Mouse (Mus musculus): ENCODE data around the gene Fam50b.

Gene Fam50b

GRCm38 (mm10) chr13:34738699-34738973 is 4.0 kb downstream of the Fam50b start:
- no peak for DNase-seq (ENCODE audit: low spot score in 2 of 2)

GRCm38 (mm10) chr13:34739071-34739470 is 4.4 kb downstream of the Fam50b start:
- DNase-seq (ENCODE audit: low spot score in 2 of 2) = no peak

- no peak for DNase-seq (ENCODE audit: low spot score in 2 of 2)
Observed at GRCm38 (mm10) chr13:34741254-34741653, 6.6 kb downstream of the Fam50b start.

- DNase-seq (ENCODE audit: low spot score in 2 of 2) = no peak
Observed at GRCm38 (mm10) chr13:34741813-34742568, 7.3 kb downstream of the Fam50b start.

GRCm38 (mm10) chr13:34746811-34747210 is 12.2 kb downstream of the Fam50b start:
- DNase-seq (ENCODE audit: low spot score in 2 of 2) = no peak

GRCm38 (mm10) chr13:34748530-34748929 is 13.9 kb downstream of the Fam50b start:
- DNase-seq (ENCODE audit: low spot score in 2 of 2) = no peak

GRCm38 (mm10) chr13:34759202-34759601 is 24.6 kb downstream of the Fam50b start:
- no peak for DNase-seq (ENCODE audit: low spot score in 2 of 2)

GRCm38 (mm10) chr13:34760518-34761287 is 26.1 kb downstream of the Fam50b start:
- no peak for DNase-seq (ENCODE audit: low spot score in 2 of 2)

- DNase-seq (ENCODE audit: low spot score in 2 of 2) = no peak
Observed at GRCm38 (mm10) chr13:34762136-34762535, 27.5 kb downstream of the Fam50b start.

- DNase-seq (ENCODE audit: low spot score in 2 of 2) = no peak
Observed at GRCm38 (mm10) chr13:34762865-34763264, 28.2 kb downstream of the Fam50b start.

- no peak for DNase-seq (ENCODE audit: low spot score in 2 of 2)
Observed at GRCm38 (mm10) chr13:34765269-34765668, 30.6 kb downstream of the Fam50b start.

- no peak for DNase-seq (ENCODE audit: low spot score in 2 of 2)
Observed at GRCm38 (mm10) chr13:34766572-34766971, 31.9 kb downstream of the Fam50b start.

- peak in 1 of 2 experiments; percentile 21 for DNase-seq (ENCODE audit: low spot score in 2 of 2)
Observed at GRCm38 (mm10) chr13:34767527-34768292, 33.1 kb downstream of the Fam50b start.

- no peak for DNase-seq (ENCODE audit: low spot score in 2 of 2)
Observed at GRCm38 (mm10) chr13:34776767-34777166, 42.1 kb downstream of the Fam50b start.

- no peak for DNase-seq (ENCODE audit: low spot score in 2 of 2)
Observed at GRCm38 (mm10) chr13:34780856-34781610, 46.4 kb downstream of the Fam50b start.

- DNase-seq (ENCODE audit: low spot score in 2 of 2) = no peak
Observed at GRCm38 (mm10) chr13:34781611-34782009, 47.0 kb downstream of the Fam50b start.

- no peak for DNase-seq (ENCODE audit: low spot score in 2 of 2)
Observed at GRCm38 (mm10) chr13:34784818-34785217, 50.2 kb downstream of the Fam50b start.

- no peak for DNase-seq (ENCODE audit: low spot score in 2 of 2)
Observed at GRCm38 (mm10) chr13:34786634-34787033, 52.0 kb downstream of the Fam50b start.

- DNase-seq (ENCODE audit: low spot score in 2 of 2) = no peak
Observed at GRCm38 (mm10) chr13:34787546-34787945, 52.9 kb downstream of the Fam50b start.

- DNase-seq (ENCODE audit: low spot score in 2 of 2) = no peak
Observed at GRCm38 (mm10) chr13:34789176-34789818, 54.6 kb downstream of the Fam50b start.

- no peak for DNase-seq (ENCODE audit: low spot score in 2 of 2)
Observed at GRCm38 (mm10) chr13:34793066-34793465, 58.4 kb downstream of the Fam50b start.
